Mouse (Mus musculus) embryonic facial prominence, embryonic 10.5 days (tissue): Measurements from ENCODE around the gene Htatip2. TPM values are rescaled to one million over a fixed set of nuclear protein-coding genes. Genes with fewer than 3 reads are reported as not detected.

Experiments
- polyA plus RNA-seq: library from polyadenylated mRNA; unstranded; fragments of >200 nt; fragmentation: Nextera tagmentation; extraction: Ambion mirVana; gene quantifications from 2 replicates; pipeline ENCODE4 v1.2.1, GENCODE M21; 2016

Htatip2 gene
- polyA plus RNA-seq, 1 experiment from 2014 or later, result 4.8 TPM

Other genes with a start within 250 kb of the Htatip2 start
- gene Dbx1, start 122.3 kb upstream of the Htatip2 start, polyA plus RNA-seq, result 5.1 and 22.0 TPM in 2 replicates
- 58.5 and 68.6 TPM in 2 replicates for gene Prmt3, start 19.2 kb downstream of the Htatip2 start, polyA plus RNA-seq
- 0.04 and 0.09 TPM in 2 replicates for gene Slc6a5, start 151.0 kb downstream of the Htatip2 start, polyA plus RNA-seq
- gene Nell1, start 215.7 kb downstream of the Htatip2 start, polyA plus RNA-seq, result 0.39 and 0.76 TPM in 2 replicates